Mouse (Mus musculus) embryonic facial prominence, embryonic 14.5 days (tissue): ENCODE measurements around the gene Mob3c. TPM values are rescaled to one million over a fixed set of nuclear protein-coding genes. Genes with fewer than 3 reads are reported as not detected.

Experiments used
- ATAC-seq: fragments of 200-750 bp; cut with Nextera tagmentation; 2 replicates; pipeline ENCODE4 v1.8.0; 2017; ENCODE audit warnings: low read depth, moderate number of reproducible peaks, moderate TSS enrichment
- DNase-seq: peaks from one replicate; pipeline ENCODE4 v3.0.0-alpha.2; 2015; ENCODE audit warnings: low spot score
- H3K27ac ChIP-seq: fragments of 300-500 bp; sonication (generic); replicated peaks from 2 replicates; pipeline ENCODE4 v1.5.1; 2014; ENCODE audit warnings: low read depth, mild to moderate bottlenecking, low read length, moderate library complexity
- H3K27me3 ChIP-seq: fragments of 300-500 bp; sonication (generic); replicated peaks from 2 replicates; pipeline ENCODE4 v1.6.1; 2014; ENCODE audit warnings: low read length; ENCODE audit not compliant: control insufficient read depth, insufficient read depth
- H3K36me3 ChIP-seq: fragments of 300-500 bp; sonication (generic); 2 replicates; pipeline ENCODE4 v1.6.1; 2014; ENCODE audit warnings: low read length, mixed read lengths; ENCODE audit not compliant: control insufficient read depth, insufficient read depth
- H3K4me1 ChIP-seq: fragments of 300-500 bp; sonication (generic); 2 replicates; pipeline ENCODE4 v1.6.1; 2014; ENCODE audit warnings: antibody characterized with exemption, low read length; ENCODE audit not compliant: control insufficient read depth, insufficient read depth
- H3K4me2 ChIP-seq: fragments of 300-500 bp; sonication (generic); 2 replicates; pipeline ENCODE4 v1.6.1; 2014; ENCODE audit warnings: low read depth, mild to moderate bottlenecking, low read length, moderate library complexity, mixed read lengths
- H3K4me3 ChIP-seq: fragments of 300-500 bp; sonication (generic); 2 replicates; pipeline ENCODE4 v1.5.1; 2014; ENCODE audit warnings: low read depth, mild to moderate bottlenecking, low read length
- H3K9ac ChIP-seq: fragments of 300-500 bp; sonication (generic); 2 replicates; pipeline ENCODE4 v1.6.1; 2014; ENCODE audit warnings: low read depth, mild to moderate bottlenecking, low read length, moderate library complexity, mixed read lengths
- H3K9me3 ChIP-seq: fragments of 300-500 bp; sonication (generic); 2 replicates; pipeline ENCODE4 v1.6.1; 2016; ENCODE audit warnings: low read length; ENCODE audit not compliant: control insufficient read depth
- WGBS: fragments of 180-500 bp; shearing (Covaris S2); extraction: QIAGEN DNeasy Blood & Tissue Kit; methylation state at CpG from one replicate; pipeline ENCODE4 v1.1.7; 2014; 5-methylcytosine and 5-hydroxymethylcytosine counted together
- polyA plus RNA-seq: library from polyadenylated mRNA; unstranded; fragments of >200 nt; fragmentation: Nextera tagmentation; extraction: Ambion mirVana; gene quantifications from 2 replicates; pipeline ENCODE4 v1.2.1, GENCODE M21; 2014

Mob3c gene
- 8.3 and 11.6 TPM in 2 replicates for polyA plus RNA-seq

DNA sequence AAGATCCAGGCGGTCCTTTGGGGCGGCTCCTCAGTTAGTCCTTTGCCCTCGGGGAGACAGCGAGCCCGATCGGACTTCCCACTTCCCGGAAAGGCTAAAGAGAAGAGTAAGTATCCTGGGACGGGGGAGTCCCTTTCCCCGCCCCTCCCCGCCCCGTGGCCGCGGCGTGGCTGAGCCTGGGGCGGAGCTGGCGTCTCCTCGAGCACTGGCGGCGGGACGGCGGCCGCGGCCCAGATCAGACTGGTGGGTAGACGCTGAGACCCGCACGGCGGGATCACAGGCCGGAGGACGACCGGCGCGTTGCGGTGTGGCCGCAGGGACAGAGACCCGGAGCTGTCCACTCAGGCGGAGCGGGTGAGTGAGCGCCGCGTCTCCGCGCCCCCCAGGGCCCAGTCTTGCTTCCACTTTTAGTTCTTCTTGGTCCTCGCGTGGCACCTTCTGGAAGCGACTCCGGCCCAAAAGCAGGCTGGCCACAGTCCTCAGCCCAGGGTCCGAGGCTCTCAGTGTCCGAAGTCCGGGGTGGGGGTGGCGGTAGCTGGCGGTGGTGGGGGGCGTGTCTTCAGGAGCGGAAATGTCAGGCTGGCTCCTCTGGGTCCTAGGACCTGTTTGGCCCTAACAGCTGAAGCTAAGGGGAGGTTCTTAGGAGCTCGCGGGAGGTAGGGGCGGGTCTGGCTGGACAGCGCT is at the start of gene Mob3c:
Gene Mob3c, plus strand, starts transcription at position 205 of the 684 bp plus-strand sequence.
- peak within 1 kb of the TSS; percentile 79 for H3K9ac ChIP-seq
- peaks cover 6% of the 10 kb centered on the region; the same call in 1 of the 2 replicates for H3K4me1 ChIP-seq
- H3K27me3 ChIP-seq: no peaks in the 10 kb centered on the region
- H3K27ac ChIP-seq: peak within 1 kb of the TSS; percentile 75
- DNase-seq (peak; percentile 92), ATAC-seq (peak; percentile 91)
- peak within 1 kb of the TSS; percentile 56 for H3K4me2 ChIP-seq
- 0% methylated on average over 30 of the region's 57 CpGs for WGBS
- peak within 1 kb of the TSS; percentile 78 for H3K4me3 ChIP-seq
- H3K9me3 ChIP-seq: no peaks in the 10 kb centered on the region
- H3K36me3 ChIP-seq: peaks cover 12% of the 10 kb centered on the region

- no peaks in the 10 kb centered on the region for H3K4me1 ChIP-seq
- peaks cover 10% of the 10 kb centered on the region; the same call in 1 of the 2 replicates for H3K36me3 ChIP-seq
- no peaks in the 10 kb centered on the region for H3K9me3 ChIP-seq
- no peak overlapping the region for H3K4me2 ChIP-seq
- H3K4me3 ChIP-seq: no peak overlapping the region
- DNase-seq (no peak), ATAC-seq (no peak)
- 49% methylated on average over 6 of the region's 6 CpGs for WGBS
- no peak overlapping the region for H3K9ac ChIP-seq
- H3K27me3 ChIP-seq: no peaks in the 10 kb centered on the region
- no peak overlapping the region for H3K27ac ChIP-seq
Measured at GRCm38 (mm10) chr4:115780269-115780668, 47.6 kb upstream of the Mob3c start.

GRCm38 (mm10) chr4:115780918-115781317 is 47.0 kb upstream of the Mob3c start, which contains the start of gene Tex38:
Gene Tex38 (minus strand): TSS chr4:115781018.
- 73% methylated on average over 3 of the region's 3 CpGs for WGBS
- H3K9me3 ChIP-seq: no peaks in the 10 kb centered on the region
- no peak within 1 kb of the TSS for H3K4me3 ChIP-seq
- H3K27ac ChIP-seq: no peak within 1 kb of the TSS
- no peaks in the 10 kb centered on the region for H3K27me3 ChIP-seq
- ATAC-seq (no peak), DNase-seq (no peak)
- H3K9ac ChIP-seq: no peak within 1 kb of the TSS
- H3K4me1 ChIP-seq: peaks cover 6% of the 10 kb centered on the region
- H3K36me3 ChIP-seq: peaks cover 9% of the 10 kb centered on the region; the same call in 1 of the 2 replicates
- no peak within 1 kb of the TSS for H3K4me2 ChIP-seq

GRCm38 (mm10) chr4:115782026-115782805 is 45.7 kb upstream of the Mob3c start:
- H3K9me3 ChIP-seq: no peaks in the 10 kb centered on the region
- DNase-seq: no peak
- ATAC-seq: no peak
- no peak overlapping the region for H3K4me3 ChIP-seq
- no peak overlapping the region for H3K4me2 ChIP-seq
- peaks cover 7% of the 10 kb centered on the region for H3K4me1 ChIP-seq
- H3K27ac ChIP-seq: no peak overlapping the region
- H3K9ac ChIP-seq: no peak overlapping the region
- H3K27me3 ChIP-seq: no peaks in the 10 kb centered on the region
- H3K36me3 ChIP-seq: 0 out of 2 replicates have a peak, but pooled peaks cover 4% of the 10 kb centered on the region
- 87% methylated on average over 5 of the region's 5 CpGs for WGBS

- WGBS: 0% methylated on average over 18 of the region's 69 CpGs
- no peaks in the 10 kb centered on the region for H3K27me3 ChIP-seq
- DNase-seq (peak; percentile 72), ATAC-seq (peak; percentile 91)
- H3K4me3 ChIP-seq: peak within 1 kb of the TSS; percentile 76
- H3K9ac ChIP-seq: peak within 1 kb of the TSS; percentile 88
- peaks cover 7% of the 10 kb centered on the region for H3K4me1 ChIP-seq
- peaks cover 18% of the 10 kb centered on the region for H3K36me3 ChIP-seq
- no peaks in the 10 kb centered on the region for H3K9me3 ChIP-seq
- H3K4me2 ChIP-seq: peak within 1 kb of the TSS; percentile 72
- no peak within 1 kb of the TSS; the same call in 1 of the 2 replicates for H3K27ac ChIP-seq
Measured at GRCm38 (mm10) chr4:115784769-115785510, 43.0 kb upstream of the Mob3c start, which contains the start of gene Atpaf1. Gene Atpaf1 (plus strand): TSS chr4:115784812.

GRCm38 (mm10) chr4:115785511-115786034 is 42.3 kb upstream of the Mob3c start:
- 52% methylated on average over 7 of the region's 7 CpGs for WGBS
- H3K27ac ChIP-seq: no peak overlapping the region; the same call in 1 of the 2 replicates
- H3K4me2 ChIP-seq: peak overlapping the region; percentile 72
- ATAC-seq (peak; percentile 9; the same call in 1 of the 2 replicates), DNase-seq (no peak)
- H3K27me3 ChIP-seq: no peaks in the 10 kb centered on the region
- H3K9ac ChIP-seq: peak overlapping the region; percentile 88
- peaks cover 7% of the 10 kb centered on the region for H3K4me1 ChIP-seq
- H3K36me3 ChIP-seq: peaks cover 23% of the 10 kb centered on the region
- no peaks in the 10 kb centered on the region for H3K9me3 ChIP-seq
- peak overlapping the region; percentile 76 for H3K4me3 ChIP-seq

DNA sequence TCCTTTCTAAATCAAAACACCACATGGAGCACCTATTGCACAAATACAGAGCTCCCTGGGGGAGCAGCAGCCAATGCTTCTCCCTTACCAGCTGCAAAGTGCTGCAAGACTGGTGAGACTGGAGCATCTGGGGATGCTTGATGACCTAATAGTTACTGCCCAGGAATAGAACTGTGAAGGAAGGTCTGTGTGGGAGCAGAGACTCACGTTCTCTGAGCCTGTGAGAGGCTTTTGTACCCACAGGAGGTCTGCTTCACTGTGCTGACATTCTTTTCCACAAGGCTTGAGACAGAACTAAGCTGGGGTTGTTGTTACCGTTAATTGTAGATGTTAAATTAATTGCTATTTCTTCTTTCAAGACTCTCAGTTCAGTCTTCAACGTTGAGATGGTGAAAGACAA is 37.0 kb upstream of the Mob3c start:
- Histone ChIP-seq H3K4me1 (peaks cover 1% of the 10 kb centered on the region), H3K9me3 (no peaks in the 10 kb centered on the region), H3K4me3 (no peak overlapping the region), H3K9ac (no peak overlapping the region), H3K27ac (no peak overlapping the region), H3K4me2 (no peak overlapping the region), H3K27me3 (no peaks in the 10 kb centered on the region), H3K36me3 (peaks cover 67% of the 10 kb centered on the region)
- no peak for ATAC-seq
- 80% methylated on average over 3 of the region's 3 CpGs for WGBS
- no peak for DNase-seq

- Histone ChIP-seq H3K36me3 (peaks cover 87% of the 10 kb centered on the region), H3K9me3 (no peaks in the 10 kb centered on the region), H3K27me3 (no peaks in the 10 kb centered on the region), H3K4me3 (no peak overlapping the region), H3K4me1 (no peaks in the 10 kb centered on the region), H3K4me2 (no peak overlapping the region), H3K9ac (no peak overlapping the region), H3K27ac (no peak overlapping the region)
- ATAC-seq (no peak), DNase-seq (no peak)
- 90% methylated on average over 3 of the region's 3 CpGs for WGBS
Measured at GRCm38 (mm10) chr4:115795360-115795759, 32.5 kb upstream of the Mob3c start.
